Mouse (Mus musculus): ENCODE measurements at regions not wholly inside any gene's neighbourhood (a gene's known extent, or its start where the extent isn't known, plus 50 kb on each side); places are given as distances from the start of the nearest gene placed in this dataset.

DNA sequence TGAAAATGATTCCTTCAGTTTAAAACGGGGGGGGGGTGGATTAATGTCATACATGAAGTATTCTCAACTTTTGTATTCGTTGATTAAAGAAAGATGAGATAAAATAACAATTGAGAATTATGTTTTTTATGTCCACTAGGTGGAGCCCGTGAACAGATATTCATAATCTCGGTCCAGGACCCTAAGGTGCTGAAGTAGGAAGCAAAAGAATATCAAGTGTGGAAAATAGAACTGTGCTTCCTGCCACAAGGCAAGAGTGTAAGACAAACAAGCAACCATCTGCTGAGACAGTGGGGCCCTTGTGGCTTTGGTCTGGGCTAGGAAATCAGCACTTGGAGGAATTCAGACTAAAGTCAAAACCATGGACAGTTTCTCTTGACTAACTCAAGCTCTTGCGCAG is 50.9 kb upstream of the Kap start:
- DNase-seq (ENCODE audit: low spot score): no peak

DNA sequence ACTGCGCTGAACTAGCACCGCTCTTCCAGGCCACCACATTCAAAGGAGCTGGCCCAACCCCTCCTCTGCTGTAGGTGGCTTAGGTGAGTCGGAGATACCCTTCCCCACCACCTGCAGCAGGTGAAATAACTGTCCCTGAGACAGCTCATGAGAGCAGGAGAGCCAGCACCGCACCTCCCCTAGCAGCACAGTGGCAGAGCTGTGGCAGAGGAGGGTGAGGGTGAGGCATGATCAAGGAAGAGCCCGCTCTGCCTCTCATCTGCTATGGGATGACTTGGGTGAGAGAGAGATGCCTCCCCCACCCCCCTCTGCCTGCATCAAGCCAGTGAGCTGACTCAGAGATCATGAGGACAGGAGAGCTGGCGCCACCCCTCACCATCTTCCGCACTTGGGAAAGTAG is 81.1 kb upstream of the Kap start:
- DNase-seq (ENCODE audit: low spot score): no peak

DNA sequence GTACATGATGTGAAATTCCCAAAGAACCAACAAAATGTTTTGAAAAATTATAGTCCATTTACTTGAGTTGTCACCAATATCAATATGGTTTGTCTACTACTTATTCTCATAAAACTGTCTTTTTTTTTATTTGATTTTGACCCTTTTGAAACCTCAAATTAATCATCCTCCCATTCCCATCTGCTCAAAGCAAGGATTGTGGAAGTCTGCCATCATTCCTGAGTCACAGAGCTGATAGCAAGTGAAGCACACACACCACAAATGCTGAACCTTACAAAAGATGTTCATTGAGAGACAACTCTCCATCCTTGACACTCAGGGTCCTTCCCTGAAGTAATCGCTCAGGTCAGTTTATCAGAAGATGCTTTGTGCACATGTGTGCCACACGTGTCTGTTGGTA is 82.1 kb upstream of the Kap start:
- DNase-seq (ENCODE audit: low spot score): no peak

DNA sequence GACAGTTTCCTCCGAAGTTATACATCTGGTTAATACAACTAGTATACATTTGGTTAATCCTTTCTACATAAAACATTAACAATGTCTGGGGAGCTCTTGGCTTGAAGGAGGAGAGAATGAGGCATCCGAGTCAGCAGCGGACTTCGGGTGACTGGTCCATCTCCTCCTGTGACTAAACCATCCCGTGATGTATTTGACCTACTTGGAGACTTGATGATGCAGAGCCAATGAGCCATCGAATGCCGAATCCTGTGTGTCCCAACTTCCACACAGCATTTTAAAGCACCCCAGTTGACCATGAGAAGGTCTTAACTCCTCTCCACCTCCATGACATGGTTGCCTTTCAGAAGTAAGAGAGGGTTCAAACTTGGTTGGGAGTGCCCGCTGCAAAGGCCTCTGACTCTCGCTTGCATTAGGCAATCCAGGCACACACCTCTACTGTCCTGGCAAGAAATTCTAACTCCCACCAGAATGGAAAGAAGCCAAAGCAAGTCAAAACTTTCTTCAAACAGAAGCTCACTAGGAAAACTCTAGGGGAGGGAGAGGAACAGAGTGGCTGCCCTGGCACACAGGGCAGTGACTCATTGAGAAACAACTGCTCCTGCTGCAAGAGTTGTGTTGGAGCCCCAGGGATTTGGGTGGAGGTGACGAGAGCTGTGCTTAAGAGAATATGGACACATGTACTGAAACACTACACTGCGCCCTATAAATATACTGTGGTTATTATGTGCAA is 75.4 kb upstream of the Etv6 start:
- DNase-seq (ENCODE audit: low spot score): no peak

DNA sequence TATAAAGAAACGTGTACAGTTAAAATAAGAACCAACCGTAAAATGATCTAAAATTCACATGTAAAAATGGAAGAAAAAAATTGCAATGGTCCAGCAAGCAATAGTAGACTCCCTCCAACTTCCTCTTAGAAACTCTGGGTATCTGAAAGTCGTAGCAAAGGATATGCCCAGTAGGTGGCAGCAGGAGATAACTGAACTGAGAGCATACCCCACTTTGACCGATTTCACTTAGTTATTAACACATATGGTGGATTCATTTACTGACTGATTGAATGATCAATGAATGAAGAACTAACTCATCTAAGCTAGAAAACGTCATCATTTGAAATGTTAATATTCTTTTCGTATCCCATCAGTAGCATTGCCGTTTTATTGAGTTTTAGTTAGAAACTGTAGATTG is 74.8 kb upstream of the Etv6 start:
- peak; percentile 39 for DNase-seq (ENCODE audit: low spot score)

DNA sequence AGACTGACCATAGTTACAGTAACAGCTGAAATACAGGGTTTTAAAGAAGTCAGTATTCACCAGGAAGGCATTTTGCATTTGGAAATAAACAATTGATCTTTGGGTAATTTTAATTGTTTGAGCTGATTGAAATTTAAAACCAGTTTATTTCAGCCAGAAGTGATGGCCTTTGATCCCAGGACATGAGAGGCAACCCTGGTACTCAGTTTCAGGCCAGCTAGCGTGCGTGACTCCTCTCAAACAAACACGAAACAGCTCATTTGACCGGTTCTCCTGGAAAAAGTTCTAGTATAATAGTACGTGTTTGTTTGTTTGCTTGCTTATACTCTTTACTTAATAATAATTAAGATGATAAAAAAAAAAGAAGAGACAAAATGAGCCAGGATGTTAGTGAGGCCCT is 72.9 kb upstream of the Etv6 start:
- DNase-seq (ENCODE audit: low spot score): no peak

DNA sequence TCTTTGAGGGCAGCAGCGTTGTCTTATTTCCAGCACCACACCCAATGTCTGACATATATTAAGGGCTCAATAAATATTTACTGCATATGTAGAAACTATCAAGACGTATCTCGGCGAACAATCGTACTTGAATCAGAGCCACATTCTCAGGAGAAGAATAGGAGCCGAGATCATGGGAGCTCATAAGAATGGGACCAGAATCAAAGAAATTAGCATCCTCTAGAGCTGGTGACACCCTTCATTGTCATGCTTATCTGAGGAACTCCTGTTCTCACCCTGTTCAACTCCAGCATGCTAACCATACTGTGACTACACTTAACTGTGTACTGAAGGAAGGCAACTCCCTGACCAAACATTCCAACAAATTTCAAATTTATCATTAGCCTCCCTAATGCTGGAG is 72.2 kb upstream of the Etv6 start:
- no peak for DNase-seq (ENCODE audit: low spot score)

DNA sequence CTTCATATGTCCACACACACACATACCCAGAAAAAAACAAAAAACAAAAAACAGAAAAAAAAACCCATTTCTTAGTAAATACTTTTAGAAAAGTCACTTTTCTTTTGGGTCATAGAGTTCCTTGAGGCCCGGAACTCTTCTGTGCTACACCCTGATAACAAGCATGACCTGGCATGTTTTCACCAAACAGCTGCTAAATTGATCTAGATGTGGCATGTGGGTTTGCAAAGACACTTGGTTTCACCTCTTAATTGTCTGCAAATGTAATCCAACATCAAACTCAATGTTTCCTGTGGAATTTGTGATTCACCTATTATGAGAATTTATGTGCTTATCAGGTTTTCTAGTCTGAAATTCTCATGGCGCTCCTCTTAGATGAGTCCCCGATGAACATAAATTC is 68.2 kb upstream of the Etv6 start:
- DNase-seq (ENCODE audit: low spot score): no peak

DNA sequence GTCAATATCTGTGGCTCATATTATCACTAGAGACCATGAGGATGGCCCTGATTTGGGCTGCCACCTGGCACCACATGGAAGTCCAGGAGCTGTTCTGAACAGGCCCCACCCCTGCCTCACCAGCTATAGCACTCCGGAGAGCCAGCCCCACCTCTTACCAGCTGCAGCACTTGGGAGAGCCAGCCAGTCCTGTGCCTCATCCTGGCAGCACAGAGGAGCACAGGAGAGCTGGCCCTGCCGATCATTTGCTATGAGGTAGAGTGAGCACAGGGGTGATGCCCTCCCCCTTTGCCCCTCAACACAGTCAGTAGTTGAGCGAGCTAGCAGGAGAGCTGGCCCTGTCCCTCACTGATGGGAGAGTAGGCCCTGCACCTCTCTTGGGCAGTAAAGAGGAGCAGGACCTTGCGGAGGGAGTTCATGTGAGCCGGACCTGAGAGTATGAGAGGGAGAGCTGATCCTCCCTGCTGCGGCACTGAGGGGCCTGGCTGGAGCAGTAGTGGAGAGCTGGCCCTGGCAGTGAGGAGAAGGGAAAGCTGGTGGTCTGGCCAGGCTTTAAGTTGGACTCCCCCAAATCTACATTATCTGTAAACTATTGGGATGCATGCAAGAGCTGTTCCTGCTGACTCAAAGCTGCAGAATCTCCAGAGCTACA is 63.3 kb upstream of the Etv6 start:
- DNase-seq (ENCODE audit: low spot score): no peak

DNA sequence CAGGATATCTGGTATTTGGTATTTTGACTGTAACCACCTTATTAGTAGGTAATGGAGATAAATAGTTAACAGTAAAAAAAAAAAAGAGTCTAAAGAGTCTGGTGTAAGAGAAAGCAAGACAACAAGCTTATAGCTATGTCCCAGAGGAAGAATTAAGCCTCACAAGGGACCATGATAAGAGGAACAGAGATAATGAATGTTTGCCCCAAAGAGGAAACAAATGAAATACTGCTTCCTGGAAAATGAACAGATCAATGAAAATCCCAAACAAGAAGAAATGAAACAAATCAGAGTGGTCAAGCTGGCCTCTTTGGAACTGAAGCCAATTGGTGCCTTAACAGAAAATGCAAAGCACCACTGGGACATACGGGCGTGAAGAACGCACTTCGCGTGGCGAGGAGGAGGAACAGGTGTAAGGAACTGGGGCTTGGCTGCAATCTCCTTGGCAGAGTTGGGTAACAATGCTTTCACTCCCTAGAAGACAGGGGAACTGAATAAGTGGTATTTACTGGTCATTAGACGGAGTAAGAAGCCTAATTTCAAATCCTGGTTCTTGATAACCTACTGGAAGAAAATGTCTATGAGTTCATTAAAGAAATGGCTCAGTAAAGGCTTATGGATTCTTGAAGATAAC is 62.2 kb upstream of the Etv6 start:
- no peak for DNase-seq (ENCODE audit: low spot score)

DNA sequence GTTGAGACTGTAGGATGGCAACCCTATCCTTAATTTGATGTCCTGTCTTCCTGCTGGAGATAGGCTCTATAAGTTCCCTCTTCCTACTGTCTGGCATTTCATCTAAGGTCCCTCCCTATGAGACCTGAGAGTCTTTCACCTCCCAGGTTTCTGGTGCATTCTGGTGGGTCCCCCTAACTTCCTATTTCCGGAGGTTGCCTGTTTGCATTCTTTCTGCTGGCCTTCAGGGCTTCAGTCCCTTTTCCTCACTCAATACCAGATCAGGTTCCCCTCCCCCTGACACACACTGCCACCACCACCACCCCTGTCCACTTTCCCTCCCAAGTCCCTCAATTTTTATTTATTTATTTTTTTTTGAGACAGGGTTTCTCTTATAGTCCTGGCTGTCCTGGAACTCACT is 59.5 kb upstream of the Etv6 start:
- DNase-seq (ENCODE audit: low spot score): no peak

DNA sequence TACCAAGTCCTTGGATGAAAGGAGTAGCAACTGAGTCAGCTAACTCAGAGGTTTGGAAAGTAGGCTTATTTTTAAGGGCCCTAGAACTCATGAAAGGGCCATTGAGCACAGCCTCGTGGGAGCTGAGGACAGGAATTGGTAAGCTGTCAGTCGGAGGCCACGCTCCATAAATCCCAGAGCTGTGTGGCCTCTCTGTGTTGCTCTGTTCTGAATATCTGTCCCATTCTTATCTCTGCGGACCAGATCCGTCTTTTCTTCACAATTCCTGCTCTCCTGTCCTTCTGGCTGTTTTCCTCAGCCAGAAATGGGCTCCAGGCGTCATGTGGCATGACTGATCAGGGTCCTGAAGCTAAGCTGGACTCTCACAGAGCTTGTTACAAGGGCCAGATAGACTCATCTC is 58.6 kb upstream of the Etv6 start:
- no peak for DNase-seq (ENCODE audit: low spot score)

DNA sequence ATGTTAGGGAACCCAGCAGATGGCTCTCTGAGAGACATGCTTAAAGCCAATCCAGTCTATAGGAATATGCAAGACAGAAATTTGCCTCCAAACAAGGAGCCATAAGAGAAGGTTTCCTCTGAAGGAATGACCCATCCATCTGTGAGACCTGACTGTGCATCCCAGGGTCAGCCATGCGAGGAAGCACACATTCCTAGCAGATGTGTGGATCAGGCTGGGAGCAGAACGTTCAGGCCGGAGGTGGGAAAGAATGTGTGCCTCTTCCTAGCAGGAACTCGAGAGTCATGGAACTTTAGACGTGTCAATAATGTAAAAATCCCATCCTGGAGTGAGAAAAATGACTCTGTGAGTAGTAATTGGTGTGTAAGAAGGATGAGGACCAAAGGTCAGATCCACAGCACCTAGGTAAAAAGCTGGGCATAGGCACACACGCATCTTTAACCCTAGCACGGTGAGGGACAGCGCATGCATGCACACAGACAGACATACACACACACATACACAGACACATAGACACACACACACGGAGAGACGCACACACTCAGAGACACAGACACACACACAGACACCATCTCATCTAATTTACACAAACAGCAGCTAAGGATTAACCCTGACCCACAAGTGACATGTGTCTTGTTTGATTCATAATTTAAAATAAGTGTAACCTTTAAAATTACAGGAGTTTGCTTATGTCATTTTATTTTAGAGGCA is 51.5 kb upstream of the Etv6 start:
- DNase-seq (ENCODE audit: low spot score): no peak

DNA sequence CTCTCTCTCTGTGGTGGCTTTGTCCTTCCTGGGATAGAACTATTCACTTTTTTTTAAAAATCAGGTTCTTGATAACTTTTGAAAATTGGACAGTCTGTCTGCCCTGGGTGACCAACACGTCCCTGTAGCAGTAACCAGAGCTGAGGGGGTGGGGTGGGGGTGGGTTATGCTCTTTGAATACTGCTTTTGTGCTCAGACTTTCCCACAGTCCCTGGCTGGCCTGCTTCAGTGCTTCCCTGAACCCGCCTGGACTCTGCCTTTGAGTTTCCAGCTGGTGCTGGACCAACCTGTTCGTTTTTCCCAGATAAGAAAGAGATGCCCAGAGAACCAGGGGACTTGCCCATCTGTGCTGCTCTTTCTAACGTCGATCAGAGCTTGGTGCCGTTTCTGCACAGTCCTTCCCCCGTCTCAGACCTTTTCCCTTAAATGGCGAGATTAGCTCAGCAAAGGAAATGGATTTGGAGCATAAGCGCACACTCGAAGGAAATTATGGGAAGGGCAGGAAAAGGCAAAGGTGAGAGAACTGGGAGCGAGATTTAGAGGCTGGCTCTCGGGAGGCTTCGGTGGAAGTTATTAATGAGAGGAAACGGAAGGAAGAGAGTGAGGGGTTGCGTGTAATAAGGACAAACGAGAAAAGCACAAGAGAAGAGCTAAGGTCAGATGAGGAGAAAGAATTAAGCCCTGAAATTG is 50.7 kb upstream of the Etv6 start:
- no peak for DNase-seq (ENCODE audit: low spot score)

Data from spleen, adult 12 weeks (tissue).